Mouse (Mus musculus) MN1 (cell line): ENCODE measurements around the gene Gm44502.
A peak's percentile ranks its signal among the peaks of the same experiment; 100 is the strongest.
"Not testable (repeated sequence)": the region's sequence is repeated elsewhere in the genome, so short reads cannot be mapped to it uniquely, and the experiment has no call there.

Experiments used
- DNase-seq: peaks from one replicate; pipeline ENCODE4 v3.0.0-alpha.2; 2016; ENCODE audit warnings: low spot score

Gene Gm44502

GRCm38 (mm10) chr15:89453865-89454478, 24.5 kb upstream of the Gm44502 start, which contains the start of gene Mapk8ip2:
Gene Mapk8ip2, plus strand, starts transcription at chr15:89453913.
- DNase-seq: peak; percentile 75

GRCm38 (mm10) chr15:89452906-89453864, 23.7 kb upstream of the Gm44502 start:
- no peak for DNase-seq

GRCm38 (mm10) chr15:89442486-89443070, 13.1 kb upstream of the Gm44502 start:
- no peak for DNase-seq

- no peak for DNase-seq
Measured at GRCm38 (mm10) chr15:89435878-89436277, 6.4 kb upstream of the Gm44502 start.

DNA sequence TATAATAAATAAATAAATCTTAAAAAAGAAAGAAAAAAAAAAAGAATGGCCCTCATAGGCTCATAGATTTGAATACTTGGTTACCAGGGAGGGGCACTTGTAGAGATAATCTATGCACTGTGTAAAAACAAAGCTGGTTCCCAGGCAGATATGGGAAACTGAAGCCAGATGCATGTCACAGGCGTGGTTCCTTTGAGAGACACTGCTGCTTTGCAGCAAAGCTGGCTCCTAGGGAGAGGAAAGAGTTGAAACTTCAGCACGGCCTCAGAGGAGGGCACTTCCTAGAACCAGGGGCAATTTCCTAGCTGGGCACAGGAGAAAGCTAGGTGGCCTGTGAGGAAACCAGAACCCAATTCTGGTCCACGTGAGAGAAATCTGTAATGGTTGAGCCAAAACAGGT, 4.6 kb upstream of the Gm44502 start:
- DNase-seq: no peak

- DNase-seq: no peak
Measured at GRCm38 (mm10) chr15:89432946-89433345, 3.5 kb upstream of the Gm44502 start.

DNA sequence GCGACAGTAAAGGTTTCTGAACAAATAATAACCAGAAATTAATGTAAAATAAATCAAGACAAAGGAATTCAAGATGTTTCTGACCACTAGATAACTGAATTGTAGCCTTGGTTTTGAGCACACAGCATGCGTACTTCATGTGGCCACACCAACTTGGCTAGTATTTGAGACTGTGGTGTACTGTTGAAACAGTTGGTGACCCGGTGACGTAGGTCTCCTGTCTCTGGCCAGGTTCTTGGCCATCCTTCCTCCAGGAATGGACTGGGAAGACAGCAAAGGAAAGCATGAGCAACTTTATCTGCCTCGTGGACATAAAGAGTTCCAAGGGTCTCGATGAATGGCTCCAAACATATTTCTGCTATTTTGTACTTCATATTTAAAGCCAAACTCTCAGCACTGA, 2.3 kb upstream of the Gm44502 start:
- DNase-seq: no peak

GRCm38 (mm10) chr15:89431271-89431670, 1.8 kb upstream of the Gm44502 start:
- DNase-seq: no peak

DNA sequence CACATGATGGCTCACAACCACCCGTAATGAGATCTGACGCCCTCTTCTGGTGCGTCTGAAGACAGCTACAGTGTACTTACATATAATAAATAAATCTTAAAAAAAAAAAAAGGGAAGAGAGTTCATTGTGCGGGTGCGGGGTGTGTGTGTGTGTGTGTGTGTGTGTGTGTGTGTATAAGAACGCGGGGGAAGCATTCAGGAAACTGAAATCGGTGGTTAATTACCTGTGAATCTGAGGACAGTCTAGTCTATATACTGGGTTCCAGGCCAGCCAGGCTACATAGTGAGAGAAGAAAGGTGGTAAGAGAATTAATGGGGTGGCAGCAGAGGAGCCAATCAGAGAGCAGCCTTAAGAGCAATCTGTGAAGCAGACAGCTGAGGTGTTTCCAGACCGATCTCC, 1.3 kb upstream of the Gm44502 start:
- DNase-seq: not testable (repeated sequence)

DNA sequence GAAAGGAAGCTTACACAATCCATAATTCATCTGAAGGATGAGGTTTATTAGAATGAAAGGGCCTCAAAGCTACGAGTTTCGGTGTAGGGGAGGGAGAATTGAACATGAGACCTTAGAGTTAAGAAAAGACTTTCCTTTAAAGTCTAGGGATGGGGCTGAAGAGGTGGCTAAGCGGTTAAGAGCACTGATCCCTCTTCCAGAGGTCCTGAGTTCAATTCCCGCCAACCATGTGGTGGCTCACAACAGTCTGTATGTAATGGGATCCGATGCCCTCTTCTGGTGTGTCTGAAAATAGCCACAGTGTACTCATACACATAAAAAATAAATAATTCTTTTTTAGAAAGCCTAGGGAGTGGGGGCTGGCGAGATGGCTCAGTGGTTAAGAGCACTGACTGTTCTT, 845 bp upstream of the Gm44502 start:
- DNase-seq: peak; percentile 57

DNA sequence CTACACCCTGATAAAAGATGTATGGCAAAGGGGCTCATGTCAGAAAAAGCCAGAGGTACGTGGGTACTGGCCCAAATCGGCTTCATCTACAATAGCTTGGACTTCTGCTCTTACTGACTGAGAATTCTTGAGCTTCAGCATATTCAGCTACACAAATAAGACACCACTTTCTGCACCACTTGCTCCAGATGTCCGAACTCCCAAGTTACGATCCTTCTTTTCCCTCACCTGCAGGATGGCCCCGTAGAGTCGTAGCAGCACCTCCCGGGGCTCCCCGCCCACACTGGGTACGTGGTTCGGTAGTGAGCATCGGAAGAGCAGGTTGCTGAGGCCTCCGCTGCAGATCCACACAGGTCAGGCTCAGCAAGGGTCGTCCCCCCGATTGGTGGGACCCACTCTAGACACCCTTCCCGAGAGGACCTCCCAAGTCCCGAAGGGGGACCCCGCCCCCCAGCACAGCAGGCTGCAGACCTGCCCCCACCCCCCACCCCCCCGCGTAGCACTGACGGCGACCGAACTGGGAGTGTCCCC, 610 bp downstream of the Gm44502 start:
- DNase-seq: peak; percentile 30

GRCm38 (mm10) chr15:89428136-89428790, 1.2 kb downstream of the Gm44502 start:
- DNase-seq: no peak

GRCm38 (mm10) chr15:89426716-89427115, 2.8 kb downstream of the Gm44502 start:
- DNase-seq: no peak

- DNase-seq: no peak
Measured at GRCm38 (mm10) chr15:89425711-89426121, 3.8 kb downstream of the Gm44502 start, which contains the start of gene Cpt1b. Gene Cpt1b, minus strand, starts transcription at chr15:89425863.

DNA sequence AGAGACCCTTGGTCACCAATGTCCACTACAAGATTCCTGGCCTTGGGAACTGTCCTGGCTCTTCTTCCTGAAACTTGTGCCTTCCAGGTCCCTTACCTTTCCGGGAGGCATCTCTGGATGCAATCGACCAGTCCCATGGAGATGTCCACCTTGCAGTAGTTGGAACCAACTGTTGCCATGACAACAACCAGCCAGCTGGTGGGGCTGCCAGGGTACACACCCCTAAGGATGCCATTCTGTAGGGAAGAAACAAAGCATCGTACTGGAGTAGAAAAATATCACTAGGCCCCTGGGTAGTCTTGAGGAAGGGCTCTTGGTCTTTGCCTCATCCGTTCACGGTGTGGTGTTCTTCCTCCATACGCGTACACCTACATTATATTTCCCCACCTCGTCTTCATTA, 4.9 kb downstream of the Gm44502 start:
- DNase-seq: no peak

GRCm38 (mm10) chr15:89421938-89422337, 7.6 kb downstream of the Gm44502 start:
- no peak for DNase-seq

DNA sequence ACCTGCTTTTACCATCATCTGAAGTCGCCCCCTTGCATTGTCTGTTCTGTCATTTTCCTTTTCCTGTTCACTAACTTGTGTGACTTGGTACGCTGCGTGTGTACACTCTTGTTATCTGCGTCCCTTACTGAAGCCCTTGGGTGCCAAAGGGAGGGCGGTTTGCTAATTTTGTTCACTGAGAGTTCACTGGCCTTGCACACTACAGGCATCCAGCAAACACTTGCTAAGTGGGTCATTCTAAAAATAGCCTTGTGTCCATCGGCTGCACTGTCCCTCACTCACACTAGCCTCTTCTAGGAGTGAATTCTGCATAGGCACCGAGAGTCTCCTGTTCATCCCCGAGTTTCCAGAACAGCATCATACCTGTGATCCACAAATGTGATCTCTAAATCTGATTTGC, 14.2 kb downstream of the Gm44502 start:
- DNase-seq: no peak

DNA sequence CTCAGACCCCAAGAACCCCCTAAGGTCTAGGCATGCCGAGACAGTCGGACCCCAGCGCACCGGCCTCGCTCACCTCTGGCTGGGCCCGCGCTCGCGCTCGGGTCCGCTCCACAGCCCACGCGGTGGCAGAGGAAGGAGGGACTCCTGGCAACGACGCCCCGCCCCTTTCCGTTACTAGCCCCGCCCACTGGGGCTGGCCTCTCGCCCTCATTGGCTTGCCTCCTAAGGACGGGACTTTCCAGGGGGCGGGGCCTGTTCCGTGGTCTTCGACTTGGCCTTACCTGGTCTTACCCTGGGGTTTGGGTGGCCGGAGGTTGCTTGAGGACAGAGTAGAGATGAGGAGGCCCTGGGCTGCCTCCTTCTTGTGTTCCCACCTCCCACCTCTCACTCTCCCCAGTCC, 19.4 kb downstream of the Gm44502 start, which contains the start of gene Syce3:
Gene Syce3, minus strand, starts transcription at position 386 of the 400 bp plus-strand sequence.
- no peak for DNase-seq

- DNase-seq: no peak
Measured at GRCm38 (mm10) chr15:89406691-89407090, 22.8 kb downstream of the Gm44502 start.

DNA sequence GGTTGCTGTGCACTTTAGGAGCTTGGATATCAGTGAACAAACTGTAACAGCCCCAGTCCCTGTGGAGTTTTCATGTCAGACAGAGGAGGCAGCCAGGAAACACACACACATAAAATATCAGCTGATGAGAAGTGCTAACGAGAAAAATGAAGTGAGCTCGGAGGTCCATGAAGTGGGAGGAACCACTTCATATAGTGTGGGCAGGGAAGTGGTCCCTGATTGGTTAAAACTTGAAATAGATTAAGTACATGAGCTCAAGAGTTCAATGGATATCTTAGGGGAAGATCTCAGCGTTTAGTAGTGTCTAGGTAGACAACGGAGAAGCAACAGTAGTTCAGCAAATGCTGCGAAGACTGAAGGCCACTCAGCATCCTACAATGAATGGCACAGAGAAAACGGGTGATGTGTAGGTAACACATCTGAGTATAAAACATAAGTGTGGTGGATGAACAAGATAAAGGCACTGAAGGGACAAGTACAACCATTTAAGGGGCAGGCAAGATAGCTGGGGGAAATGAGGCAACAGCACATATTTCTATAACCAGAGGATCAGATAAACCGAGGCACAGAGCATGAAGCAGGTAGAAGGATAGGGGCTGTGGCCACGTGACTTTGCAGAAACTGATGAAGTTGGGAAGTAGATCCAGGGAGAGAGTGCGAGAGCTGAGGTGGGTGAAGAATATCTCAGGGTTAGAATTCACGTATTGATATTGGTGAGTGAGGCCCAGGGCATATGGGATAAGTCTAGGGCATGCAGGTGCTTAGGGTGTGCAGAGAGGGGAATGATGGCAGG, 24.5 kb downstream of the Gm44502 start:
- DNase-seq: no peak

DNA sequence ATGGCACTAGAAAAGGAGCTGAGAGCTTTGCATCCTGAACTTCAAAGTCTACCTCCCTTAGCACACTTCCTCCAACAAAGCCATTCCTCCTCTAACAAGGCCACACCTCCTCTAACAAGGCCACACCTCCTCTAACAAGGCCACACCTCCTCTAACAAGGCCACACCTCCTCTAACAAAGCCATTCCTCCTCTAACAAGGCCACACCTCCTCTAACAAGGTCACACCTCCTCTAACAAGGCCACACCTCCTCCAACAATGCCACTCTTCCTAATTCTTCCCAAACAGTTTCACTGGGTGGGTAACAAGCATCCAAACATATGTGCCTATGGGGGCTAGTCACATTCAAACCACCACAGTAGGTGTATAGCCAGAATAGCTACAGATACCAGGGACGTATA, 27.0 kb downstream of the Gm44502 start:
- DNase-seq: no peak
